Mouse (Mus musculus) heart, postnatal 0 days (tissue): Measurements from ENCODE around the gene Apbb1.

Experiments used
- CTCF ChIP-seq: IDR thresholded peaks from 2 replicates; pipeline ENCODE4 v1.5.1; 2016; ENCODE audit warnings: antibody characterized with exemption, control low read depth, low read depth
- EP300 ChIP-seq: IDR thresholded peaks from 2 replicates; pipeline ENCODE4 v1.6.1; 2016; ENCODE audit warnings: antibody characterized with exemption, low read depth

GRCm38 (mm10) chr7:105619701-105620100 is 38.2 kb upstream of the Apbb1 start:
- TF ChIP-seq CTCF (no peak), EP300 (no peak)
